Mouse (Mus musculus): Measurements from ENCODE around the gene Kmt2d.

GRCm38 (mm10) chr15:98812741-98813424, 58.1 kb downstream of the Kmt2d start:
- TF ChIP-seq CTCF (IDR thresholded peaks at IDR 0.05; ENCODE audit: low read depth) = no peak
- TF ChIP-seq EP300 (IDR thresholded peaks at IDR 0.05; ENCODE audit: low read depth) = no peak
